Mouse (Mus musculus) adrenal gland, postnatal 25 days (tissue): ENCODE results near the gene Ptpn1. TPM values are rescaled to one million over a fixed set of nuclear protein-coding genes. Genes with fewer than 3 reads are reported as not detected.
A peak's percentile ranks its signal among the peaks of the same experiment; 100 is the strongest.

Experiments
- DNase-seq: peaks from one replicate; pipeline ENCODE4 v3.0.0; 2021; ENCODE audit warnings: mixed read lengths
- total RNA-seq: library from RNA; stranded (reverse); gene quantifications from 2 replicates; pipeline ENCODE4 v1.2.3, GENCODE M21; 2021

The Ptpn1 gene
- total RNA-seq, 1 experiment from 2014 or later, result 53.1 TPM

- DNase-seq, result peak; percentile 78
Measured at GRCm38 (mm10) chr2:168009936-168010668, 78.2 kb downstream of the Ptpn1 start, which contains the start of gene Ripor3. TSS of gene Ripor3 (minus strand) at chr2:168010618.

GRCm38 (mm10) chr2:168010893-168011292, 79.0 kb downstream of the Ptpn1 start:
- no peak for DNase-seq

GRCm38 (mm10) chr2:168016951-168017391, 85.1 kb downstream of the Ptpn1 start:
- DNase-seq, result peak; percentile 71

- DNase-seq, result peak; percentile 61
Measured at GRCm38 (mm10) chr2:168019201-168019715, 87.4 kb downstream of the Ptpn1 start.

GRCm38 (mm10) chr2:168023763-168024402, 92.0 kb downstream of the Ptpn1 start:
- DNase-seq, result no peak

- DNase-seq, result no peak
Measured at GRCm38 (mm10) chr2:168025174-168025573, 93.3 kb downstream of the Ptpn1 start.

GRCm38 (mm10) chr2:168025882-168026281, 94.0 kb downstream of the Ptpn1 start:
- DNase-seq, result no peak

GRCm38 (mm10) chr2:168026467-168026866, 94.6 kb downstream of the Ptpn1 start:
- no peak for DNase-seq

GRCm38 (mm10) chr2:168028376-168028775, 96.5 kb downstream of the Ptpn1 start:
- no peak for DNase-seq

Other genes starting within 250 kb of the Ptpn1 start
- 483 and 585 TPM in 2 replicates for gene Cebpb, start 243.1 kb upstream of the Ptpn1 start, total RNA-seq
- gene Tmem189, start 242.2 kb upstream of the Ptpn1 start, total RNA-seq, result 37.4 and 40.5 TPM in 2 replicates
- 2.1 and 2.8 TPM in 2 replicates for gene Ripor3, start 78.6 kb downstream of the Ptpn1 start, total RNA-seq
- 1.6 and 2.3 TPM in 2 replicates for gene Pard6b, start 148.9 kb downstream of the Ptpn1 start, total RNA-seq